Mouse (Mus musculus): Measurements from ENCODE around the gene Cntln.

GRCm38 (mm10) chr4:85010846-85011245, 126.7 kb downstream of the Cntln start:
- TF ChIP-seq EP300 (IDR thresholded peaks at IDR 0.05; ENCODE audit: low read depth) (no peak), CTCF (IDR thresholded peaks at IDR 0.05; ENCODE audit: low read depth) (no peak)

Measured in liver, postnatal 0 days (tissue).